Mouse (Mus musculus) spleen, postnatal 10 days (tissue): ENCODE measurements around the gene Prmt7.

Experiments used
- DNase-seq, 2 experiments: peaks; one replicate each; pipeline ENCODE4 v3.0.0; 2021 to 2022; ENCODE audit warnings: low spot score in 2 of 2

Gene Prmt7

DNA sequence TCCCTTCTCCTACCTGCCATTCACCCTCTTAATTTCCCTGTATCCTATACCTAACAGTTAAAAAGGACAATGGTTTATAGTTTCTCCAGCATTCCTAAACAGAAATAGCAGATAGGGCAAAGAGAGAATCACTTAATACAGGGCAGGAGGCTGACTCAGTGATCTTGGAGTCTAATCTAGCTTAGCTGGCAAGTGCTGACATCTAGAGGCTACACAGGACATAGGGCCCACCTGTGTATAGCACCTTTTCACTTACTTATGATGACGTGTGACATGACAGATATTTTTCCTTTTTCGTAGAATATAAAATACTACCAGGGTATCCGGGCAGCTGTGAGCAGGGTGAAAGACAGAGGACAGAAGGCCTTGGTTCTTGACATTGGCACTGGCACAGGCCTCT lies 8.9 kb downstream of the Prmt7 start:
- no peak for DNase-seq

DNA sequence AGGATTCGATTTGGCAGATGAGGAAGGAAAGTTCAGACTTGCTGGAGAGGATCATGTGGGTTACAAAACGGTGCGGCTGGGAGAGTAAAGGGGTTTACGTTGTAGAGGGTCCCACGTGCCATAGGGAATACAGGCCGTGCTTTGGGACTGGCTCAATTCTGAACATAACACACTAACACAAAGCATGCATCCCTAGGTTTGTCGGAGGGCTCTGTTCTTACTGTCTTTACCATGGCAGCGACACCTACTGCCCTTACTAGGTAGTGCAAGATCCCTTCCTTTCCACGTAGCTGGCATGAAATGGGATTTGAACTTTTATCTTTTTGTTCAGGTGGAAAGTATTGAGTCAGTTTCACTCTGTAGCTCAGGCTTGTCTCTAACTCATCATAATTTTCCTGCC lies 15.9 kb downstream of the Prmt7 start:
- DNase-seq = peak; percentile 45 to 74

DNA sequence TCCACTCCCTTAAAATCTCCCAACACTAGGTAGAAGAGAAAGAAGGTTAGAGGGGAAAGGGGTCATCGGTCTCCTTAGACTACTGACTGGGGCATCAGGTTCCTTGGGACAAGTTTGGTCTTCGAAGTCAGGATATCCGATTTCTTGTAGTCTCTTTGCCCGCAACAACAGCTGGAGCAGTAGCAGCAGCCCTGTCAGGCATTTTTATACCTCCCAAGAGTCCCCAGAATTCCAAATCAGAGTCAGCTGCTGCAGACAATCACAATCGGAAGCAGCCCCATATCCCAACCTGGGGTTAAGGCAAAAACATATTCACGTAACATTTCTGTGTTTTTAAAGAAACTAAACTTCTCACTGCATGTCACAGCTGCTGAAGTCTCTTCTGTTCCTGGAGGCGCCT lies 20.8 kb downstream of the Prmt7 start:
- no peak for DNase-seq

DNA sequence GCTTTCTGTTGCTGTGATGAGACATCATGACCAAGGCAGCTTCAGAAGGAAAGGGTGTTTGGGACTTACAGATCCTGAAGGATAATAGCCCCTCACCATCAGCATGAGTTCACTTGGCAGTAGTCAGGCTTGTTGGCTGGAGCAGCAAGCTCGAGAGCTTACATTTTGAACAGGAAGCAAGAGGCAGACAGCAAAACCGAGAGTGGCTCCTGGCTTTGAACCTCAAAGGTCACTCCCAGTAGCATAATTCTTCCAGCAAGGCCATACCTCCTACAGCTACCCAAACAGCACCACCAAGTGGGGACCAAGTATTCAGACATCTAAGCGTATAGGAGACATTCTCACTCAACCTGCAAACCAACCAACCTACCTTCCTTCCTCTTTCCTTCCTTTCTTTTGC lies 22.0 kb downstream of the Prmt7 start:
- DNase-seq = no peak

DNA sequence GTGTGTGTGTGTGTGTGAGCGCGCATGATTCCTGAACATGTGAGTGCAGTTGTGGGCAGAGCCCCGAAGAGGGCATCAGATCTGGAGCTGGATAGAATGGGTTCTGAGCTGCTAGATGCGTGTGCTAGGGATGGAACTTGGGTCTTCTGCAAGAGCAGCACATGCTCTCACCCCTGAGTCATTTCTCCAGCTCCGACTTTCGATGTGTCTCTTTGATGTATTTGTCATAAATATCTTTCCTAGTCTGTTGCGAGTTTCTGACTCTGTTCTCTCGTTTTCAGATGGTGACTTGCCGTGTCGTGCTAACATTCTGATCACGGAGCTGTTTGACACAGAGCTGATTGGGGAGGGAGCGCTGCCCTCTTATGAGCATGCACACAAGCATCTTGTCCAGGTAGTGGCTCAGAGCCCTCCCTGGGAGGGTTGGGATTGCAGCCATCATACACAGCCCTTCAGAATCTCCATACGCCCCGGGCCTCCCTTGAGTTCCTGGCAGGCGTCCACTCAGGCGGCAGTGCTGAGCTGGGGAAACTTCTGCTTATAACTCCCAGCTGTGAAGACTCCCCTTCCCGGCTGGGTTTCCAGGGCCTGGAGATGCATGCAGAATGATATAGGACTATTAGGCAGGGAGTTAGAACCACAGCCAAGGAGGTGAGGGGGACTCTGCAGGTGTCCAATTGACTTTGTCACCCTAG lies 24.0 kb downstream of the Prmt7 start:
- no peak for DNase-seq

DNA sequence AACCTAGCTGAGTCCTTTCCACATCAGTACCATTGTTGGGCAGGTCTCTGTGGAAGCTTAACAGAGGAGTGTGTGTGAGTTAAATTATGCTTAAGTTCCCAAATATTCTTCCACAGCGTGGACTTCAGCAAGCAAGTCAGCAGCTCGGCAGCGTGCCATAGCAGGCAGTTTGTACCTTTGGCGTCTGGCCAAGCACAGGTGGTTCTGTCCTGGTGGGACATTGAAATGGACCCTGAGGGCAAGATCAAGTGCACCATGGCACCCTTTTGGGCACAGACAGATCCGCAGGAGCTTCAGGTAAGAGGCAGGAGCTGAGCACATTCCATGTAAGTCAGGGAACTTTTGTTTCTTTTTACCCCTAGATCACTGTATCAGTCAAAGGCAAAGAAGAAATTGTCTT lies 26.4 kb downstream of the Prmt7 start:
- no peak for DNase-seq

DNA sequence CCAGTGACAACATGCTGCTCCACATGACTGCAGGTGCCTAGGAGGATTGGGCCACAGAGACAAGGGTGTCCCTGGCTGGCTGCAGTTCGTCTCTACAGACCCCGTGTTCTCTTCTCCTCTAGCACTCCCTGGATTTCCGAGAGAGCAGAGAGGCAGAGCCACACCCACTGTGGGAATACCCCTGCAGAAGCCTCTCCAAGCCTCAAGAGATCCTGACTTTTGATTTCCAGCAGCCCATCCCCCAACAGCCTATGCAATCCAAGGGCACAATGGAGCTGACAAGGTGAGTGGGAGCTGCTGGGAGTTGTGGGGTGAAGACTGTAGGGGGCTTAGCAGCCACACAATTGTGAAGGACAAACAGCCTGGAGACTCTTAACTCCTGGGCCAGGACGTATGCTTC lies 39.5 kb downstream of the Prmt7 start:
- no peak for DNase-seq

DNA sequence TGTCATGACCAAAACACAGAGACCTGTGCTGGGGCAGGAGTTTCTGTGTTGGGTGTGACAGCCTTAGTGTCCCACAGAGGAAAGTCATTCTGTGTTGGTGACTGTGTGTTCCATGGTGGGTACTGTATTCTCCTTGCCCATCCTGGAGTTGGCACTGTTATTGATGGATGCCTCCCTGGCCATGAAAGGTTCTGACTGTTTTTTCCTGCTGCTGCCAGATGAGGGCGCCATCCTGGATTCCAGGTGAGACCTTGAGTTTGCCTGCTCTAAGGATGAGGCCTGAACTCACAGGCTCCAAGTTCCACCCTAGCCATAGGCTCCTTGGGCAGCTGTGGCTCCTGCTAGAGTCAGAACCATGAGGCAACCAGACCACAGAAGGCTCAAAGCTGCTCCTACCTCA lies 47.4 kb downstream of the Prmt7 start:
- DNase-seq = peak in 1 of 2 experiments; percentile 53

DNA sequence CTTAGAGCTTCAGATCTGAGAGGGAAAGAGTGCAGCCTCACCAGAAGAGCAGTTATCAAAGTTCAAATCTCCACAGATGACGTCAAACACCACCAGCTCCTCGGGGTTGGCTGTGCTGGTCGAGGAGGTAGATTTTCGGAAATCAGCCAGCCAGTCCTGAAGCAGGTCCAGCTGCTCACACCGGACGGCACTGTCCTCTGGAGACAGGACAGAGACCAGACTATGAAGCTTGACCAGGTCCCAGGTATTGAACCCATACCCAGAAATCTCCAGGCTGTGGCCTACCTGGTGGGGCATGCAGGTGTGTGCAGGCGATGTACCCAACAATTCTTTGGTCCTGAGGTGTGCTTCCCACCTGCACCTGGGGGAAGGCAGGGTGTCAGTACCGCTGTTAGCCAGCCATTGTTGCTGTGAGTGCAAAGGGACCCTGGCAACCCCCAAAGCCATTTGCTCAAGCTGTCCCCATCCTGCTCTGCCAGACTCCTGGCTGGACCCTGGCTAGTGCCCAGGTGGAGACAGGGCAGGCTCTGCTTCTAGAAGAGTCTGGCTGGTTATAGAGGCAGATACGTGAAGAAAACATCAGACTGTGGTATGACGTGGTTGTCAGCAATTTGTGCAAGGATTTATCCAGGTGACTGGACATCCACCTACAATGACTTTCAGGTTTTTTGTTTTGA lies 49.0 kb downstream of the Prmt7 start:
- no peak for DNase-seq

DNA sequence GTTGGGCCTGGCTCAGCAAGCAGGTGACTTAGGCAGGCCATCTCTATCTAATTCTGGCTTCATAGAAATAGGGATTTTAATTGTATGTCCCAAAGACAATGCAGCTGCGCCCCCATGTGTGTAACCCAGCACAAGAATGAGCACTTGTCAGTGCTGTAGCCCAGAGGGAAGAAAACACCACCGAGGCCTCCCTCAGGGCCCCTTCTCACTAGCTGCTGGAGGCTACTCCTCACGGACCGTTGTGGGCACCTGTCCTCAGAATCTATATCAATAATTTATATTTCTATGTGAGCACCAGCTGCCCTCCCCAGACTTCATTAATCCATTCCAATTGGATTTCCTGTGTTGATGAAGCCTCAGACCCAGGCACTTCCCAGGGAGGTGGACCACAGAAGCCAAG lies 50.2 kb downstream of the Prmt7 start:
- DNase-seq = no peak

DNA sequence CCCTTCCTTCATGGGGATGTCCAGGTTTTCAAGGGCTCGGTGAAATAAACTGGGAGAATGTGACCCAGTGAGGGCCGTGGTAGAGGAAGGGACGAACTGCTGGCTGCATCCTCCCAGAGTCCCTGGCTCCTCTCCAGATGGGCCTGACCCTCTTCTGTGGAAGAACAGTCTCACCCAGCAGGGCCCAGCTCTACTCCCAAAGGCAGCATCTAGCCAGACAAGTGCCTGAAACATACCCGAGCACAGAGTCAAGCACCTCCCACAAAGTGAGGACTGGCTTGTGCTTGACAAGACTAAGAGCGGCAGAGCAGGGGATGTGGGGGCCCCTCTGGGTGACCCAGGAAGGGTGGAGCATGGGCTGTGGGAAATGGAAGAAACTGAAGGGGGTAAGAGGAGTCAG lies 51.6 kb downstream of the Prmt7 start:
- DNase-seq = no peak

DNA sequence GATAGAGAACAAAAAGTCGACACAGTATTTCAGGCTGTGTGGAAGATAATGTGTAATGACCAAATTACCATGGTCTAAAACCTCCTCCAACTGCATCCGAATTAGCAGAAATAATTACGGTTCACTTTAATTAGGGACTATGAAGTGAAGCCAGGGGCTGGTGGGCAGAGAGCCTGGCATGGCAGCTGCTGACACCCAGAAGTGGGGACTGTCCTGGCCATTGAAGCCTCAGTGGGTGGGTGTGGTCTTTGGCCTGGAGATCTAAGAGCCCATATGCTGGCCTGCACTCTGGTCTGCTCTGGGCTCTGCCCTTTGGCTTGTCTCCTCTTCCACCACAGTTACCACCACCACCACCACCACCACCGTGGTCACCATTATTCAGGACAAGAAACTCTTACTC lies 53.2 kb downstream of the Prmt7 start:
- DNase-seq = no peak

DNA sequence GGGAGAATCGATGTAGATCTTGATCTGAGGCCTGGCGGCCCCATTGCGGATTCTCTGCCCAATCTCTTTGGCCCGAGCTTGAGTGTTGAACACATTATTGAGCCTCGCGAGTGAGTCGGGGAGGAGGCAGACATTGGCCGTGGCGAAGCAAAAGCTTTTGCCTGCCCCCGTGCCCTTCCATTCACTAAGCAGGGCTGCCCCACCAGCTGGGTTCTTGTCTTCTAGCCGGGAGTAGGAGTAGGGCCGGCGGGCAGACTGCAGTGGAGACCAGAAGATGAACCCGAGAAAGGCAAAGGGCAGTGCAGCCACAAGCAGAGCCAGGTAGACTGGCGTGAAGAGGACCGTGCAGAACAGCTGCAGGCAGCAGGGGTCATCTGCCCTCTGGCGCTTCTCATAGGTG lies 54.7 kb downstream of the Prmt7 start:
- no peak for DNase-seq

DNA sequence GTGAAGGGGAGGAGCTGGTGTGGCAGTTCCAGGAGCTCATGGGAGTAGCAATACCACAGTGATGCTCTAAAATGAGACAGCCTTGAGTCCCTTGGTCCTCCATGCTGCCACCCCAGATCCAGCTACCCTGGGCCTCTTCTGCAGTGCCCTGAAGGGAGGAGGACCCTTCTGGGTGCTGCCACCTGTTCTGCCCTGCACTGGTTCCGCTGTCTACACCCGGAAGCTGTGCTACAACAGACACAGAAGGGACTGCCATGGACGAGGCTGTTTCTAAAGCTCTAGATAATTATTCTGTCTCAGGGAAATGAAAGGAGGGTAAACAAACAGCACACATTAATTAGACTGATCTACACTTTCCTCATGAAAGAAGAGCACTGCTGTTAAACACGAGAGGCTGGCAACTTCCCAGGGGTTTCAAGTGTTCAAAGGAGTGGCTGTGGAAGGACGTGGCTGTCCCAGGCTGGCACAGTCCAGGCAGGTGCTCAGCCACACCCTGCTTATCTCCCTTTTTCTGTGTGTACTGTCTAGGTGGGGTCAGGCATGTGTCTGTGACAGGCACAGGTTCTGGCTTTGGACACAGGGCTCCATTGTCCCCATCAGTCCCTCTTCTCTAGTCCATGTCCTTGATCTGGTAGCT lies 58.1 kb downstream of the Prmt7 start:
- no peak for DNase-seq

DNA sequence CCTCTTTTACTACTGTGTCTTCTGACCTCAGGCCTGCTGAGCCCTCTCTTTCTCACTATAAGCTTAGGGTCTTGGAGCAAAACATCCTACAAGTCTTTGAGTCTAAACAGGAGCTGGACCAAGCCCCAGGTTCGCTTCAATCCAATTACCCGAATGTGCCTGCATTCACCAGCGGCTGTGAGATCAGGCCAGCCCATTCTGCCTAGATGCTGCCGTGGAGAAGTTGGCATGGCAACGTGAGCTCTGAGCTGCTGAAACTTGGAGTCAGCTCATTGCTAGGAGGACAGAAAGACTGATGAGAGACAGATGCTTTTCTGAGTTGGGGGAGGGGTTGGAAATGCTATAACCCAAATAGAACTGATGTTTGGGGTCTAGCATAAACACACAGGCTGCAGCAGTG lies 60.1 kb downstream of the Prmt7 start:
- no peak for DNase-seq

DNA sequence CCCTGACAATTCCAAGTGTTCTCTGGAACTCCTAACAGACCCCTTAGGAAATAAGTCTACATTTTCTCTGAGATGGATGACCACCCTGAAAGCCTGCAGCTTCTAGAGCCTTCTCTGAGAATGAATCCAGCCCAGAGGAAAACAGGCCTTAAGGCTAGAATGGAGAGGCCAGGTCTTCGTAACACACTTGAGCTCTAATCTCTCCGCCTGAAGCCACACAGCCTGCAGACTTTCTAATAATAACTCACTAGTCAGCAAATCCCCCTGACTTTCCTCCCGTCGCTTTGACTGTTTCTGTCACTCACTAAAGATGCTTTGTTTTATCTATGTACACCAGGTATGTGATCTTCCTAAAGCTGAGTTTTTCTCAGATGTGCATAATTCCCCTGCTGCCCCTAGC lies 60.6 kb downstream of the Prmt7 start:
- no peak for DNase-seq

DNA sequence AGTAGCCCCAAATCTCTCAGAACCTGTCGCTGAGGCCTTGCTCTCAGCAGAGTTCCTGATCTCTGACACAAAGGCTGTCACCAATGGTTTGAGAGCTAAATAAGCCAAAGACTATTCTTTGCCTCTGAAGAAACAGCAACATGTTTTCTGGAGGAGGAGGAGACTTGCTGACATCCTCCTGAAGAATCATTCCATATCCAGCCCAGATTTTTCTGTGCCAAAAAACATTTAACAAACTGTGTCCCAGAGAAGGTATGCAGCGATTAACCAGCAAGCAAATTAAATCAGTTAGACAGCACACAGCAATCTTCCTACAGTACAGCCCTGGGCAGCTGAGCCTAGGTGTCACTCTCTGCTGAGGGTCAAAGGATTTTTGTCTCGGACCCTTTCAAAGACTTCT lies 62.7 kb downstream of the Prmt7 start:
- no peak for DNase-seq

DNA sequence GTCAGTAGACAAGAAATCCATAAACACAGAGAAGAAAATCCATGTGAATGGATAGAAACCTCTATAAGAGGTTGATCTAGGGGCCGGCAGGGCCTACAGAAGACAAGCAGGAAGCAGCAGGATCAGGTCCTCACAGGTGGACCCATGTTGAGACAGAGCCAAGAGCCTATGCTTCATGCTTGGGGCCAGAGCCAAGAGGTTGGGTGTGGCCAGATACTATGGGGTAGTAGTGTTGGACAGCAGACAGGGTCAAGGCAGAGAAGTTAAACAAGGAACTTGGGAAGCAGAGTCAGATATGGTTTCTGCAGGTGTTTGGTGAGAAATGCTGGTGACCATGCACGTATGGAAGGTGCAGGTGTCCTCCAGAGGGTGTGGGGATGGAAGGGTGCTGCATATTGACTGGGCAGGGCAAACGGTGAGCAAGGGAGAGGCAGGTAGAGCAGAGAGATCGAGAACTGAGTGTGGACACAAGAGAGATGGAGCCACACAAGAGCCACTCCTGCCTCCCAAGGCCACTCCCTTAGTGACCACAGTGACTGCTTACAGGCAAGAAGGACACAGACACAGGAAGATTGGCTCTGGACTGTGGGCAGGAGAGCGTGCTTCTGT lies 66.1 kb downstream of the Prmt7 start:
- DNase-seq = no peak

DNA sequence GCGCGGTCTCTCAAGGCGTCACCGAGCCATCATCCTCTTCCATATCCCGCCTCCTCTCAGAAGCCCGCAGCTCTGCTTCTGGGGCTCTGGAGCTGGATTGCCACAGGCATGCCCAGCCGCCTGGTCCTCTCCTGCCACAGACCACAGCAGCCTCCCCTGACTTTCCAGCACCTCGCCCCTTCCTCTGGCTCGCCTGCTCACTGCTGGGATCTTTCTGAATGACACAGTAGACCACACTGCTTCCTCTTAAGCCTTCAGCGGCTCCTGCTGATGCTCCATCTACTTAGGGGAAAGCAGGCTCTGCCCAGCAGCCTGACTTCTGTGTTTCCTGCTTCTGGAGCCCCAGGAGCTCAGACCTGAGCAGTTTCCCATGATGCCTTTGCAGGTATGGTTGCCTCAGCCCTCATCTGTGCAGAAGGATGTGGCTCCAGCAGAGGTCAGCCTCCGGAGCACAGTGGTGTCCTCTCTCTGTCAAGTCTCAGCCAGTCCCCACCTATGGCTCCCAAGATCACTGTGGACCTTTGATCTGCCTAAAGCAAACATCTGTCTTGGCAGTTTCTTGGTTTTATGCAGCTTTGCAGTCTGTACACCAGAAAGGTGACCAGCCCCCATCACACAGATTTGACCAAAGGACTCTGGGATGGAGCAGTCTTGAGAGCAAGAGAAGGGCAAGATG lies 67.8 kb downstream of the Prmt7 start:
- DNase-seq = no peak

DNA sequence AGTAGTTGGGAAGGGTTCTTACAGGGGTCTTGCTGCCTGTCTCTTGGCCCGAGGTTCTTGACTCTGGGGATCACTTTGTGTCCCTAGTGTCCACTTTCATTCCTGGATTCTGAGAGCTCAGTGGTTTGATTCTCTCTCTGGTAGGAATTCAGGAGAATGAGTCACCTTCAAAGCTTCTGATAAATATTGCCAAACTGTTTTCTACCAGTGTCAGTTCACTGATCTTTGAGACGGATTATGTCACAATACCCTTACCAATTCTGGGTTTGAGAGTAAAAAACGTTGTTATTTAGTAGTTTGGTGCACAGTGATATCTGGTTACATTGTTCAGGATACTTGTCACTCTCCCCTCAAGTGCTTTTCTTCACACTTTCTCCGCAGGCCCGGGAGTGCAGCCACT lies 69.4 kb downstream of the Prmt7 start:
- no peak for DNase-seq

DNA sequence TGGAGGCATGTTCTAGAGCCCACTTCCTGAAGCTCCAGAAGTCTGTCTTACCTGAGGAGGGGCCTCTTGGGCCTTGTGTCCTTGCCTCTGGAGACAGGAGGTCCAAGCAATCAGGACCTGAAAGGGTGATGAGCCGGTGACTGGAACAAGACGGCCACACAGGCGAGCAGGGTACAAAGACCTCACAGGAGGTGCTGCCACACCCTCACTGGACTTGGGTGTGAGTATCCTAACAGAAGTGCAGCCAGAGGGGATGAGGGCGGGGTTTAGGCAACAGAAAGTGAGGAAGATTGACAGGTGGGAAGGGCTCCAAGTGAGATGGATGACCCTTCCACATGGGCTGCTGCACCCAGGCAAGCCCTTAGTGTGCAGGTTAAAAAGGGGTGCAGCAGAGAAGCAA lies 70.1 kb downstream of the Prmt7 start:
- DNase-seq = no peak

DNA sequence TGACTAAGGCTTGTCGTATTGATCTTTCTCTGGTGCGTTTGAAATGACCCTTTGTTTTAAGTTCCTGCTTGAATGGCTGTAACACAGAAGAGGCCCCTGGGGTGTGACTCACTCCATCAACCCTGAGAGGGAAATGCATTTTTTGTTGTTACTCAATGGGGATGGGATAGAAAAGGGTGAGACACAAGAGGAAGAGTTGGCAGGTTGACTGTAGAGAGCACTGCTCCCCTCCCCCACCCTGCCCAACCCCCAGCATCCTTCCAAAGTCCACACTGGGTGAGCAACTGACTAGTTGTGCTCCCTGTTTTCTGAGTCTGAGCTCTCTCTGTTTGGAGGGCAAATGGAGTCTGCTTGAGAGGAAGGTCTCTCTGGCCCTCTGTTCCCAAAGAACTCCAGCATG lies 76.7 kb downstream of the Prmt7 start:
- no peak for DNase-seq
